Mouse (Mus musculus): ENCODE measurements around the gene Bnc2. TPM values are rescaled to one million over a fixed set of nuclear protein-coding genes. Genes with fewer than 3 reads are reported as not detected.

Bnc2 gene
- polyA plus RNA-seq, 1 experiment = 0.82 TPM

DNA sequence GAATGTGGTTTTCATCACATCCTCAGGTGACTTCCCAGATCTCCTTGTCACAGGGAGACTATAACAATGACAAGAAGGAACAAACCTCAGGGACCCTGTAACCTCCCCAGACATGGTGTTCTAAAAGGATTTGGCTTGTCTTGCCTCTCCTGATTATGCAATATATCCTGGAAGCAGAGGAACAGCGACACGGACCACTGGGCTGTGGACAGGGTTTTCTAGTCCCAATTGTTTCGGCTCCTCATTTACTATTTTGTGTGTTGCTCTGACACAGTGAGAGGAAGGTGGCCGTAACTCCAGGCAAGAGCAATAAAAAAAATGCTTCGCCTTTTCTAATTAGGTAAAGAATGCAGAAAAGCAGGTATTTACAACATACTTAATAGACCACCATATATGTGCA lies 51.8 kb downstream of the Bnc2 start:
- Histone ChIP-seq H3K27ac (ENCODE audit: insufficient read depth, low read length) (no peak overlapping the region), H3K4me1 (ENCODE audit: control insufficient read depth, insufficient read depth, low read length) (no peaks in the 10 kb centered on the region), H3K4me3 (replicated peaks; ENCODE audit: insufficient read depth, low read depth, low read length) (no peak overlapping the region), H3K27me3 (ENCODE audit: control insufficient read depth, insufficient read depth, low read length) (no peaks in the 10 kb centered on the region)
- TF ChIP-seq POLR2A (IDR thresholded peaks at IDR 0.05; ENCODE audit: borderline replicate concordance, insufficient read depth, low read length) = no peak
- TF ChIP-seq CTCF (IDR thresholded peaks at IDR 0.05; ENCODE audit: borderline replicate concordance, insufficient read depth, low read depth, low read length) = no peak
- no peak for DNase-seq
- 46% methylated on average over 5 of the region's 5 CpGs for WGBS

DNA sequence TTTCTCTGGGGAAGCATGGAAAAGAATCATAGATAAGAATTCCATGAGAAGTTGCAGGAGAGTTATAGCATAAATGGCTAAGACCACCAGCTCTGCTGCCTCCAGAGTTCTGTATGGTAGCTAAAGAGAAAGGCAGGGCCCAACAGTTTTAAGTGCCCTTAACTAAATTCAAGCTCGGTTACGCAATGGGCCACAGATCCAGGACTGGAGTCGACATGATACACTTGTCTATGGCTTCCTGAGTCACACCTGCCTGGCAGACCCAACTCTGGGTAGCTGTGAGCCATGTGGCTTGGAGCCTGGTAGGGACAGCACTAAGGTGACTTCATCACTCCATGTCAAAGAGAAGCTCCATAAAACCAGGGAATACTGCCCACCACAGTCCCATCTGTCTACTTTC lies 53.3 kb downstream of the Bnc2 start:
- WGBS = 97% methylated on average over 3 of the region's 3 CpGs
- no peak for DNase-seq
- H3K27ac ChIP-seq (ENCODE audit: insufficient read depth, low read length) = no peak overlapping the region

GRCm38 (mm10) chr4:84609861-84610260 lies 65.2 kb downstream of the Bnc2 start:
- TF ChIP-seq POLR2A (IDR thresholded peaks at IDR 0.05; ENCODE audit: borderline replicate concordance, insufficient read depth, low read length) (no peak), CTCF (IDR thresholded peaks at IDR 0.05; ENCODE audit: borderline replicate concordance, insufficient read depth, low read depth, low read length) (no peak)
- WGBS = 90% methylated on average over 4 of the region's 4 CpGs
- H3K27me3 ChIP-seq (ENCODE audit: control insufficient read depth, insufficient read depth, low read length) = no peaks in the 10 kb centered on the region
- no peaks in the 10 kb centered on the region for H3K4me1 ChIP-seq (ENCODE audit: control insufficient read depth, insufficient read depth, low read length)
- DNase-seq = no peak
- no peak overlapping the region for H3K27ac ChIP-seq (ENCODE audit: insufficient read depth, low read length)
- H3K4me3 ChIP-seq (replicated peaks; ENCODE audit: insufficient read depth, low read depth, low read length) = no peak overlapping the region

More for the DNA sequence above, 53.3 kb downstream of the Bnc2 start:
- no peak for TF ChIP-seq POLR2A (IDR thresholded peaks at IDR 0.05; ENCODE audit: borderline replicate concordance, insufficient read depth, low read length)
- H3K4me1 ChIP-seq (ENCODE audit: control insufficient read depth, insufficient read depth, low read length) = no peaks in the 10 kb centered on the region
- no peaks in the 10 kb centered on the region for H3K27me3 ChIP-seq (ENCODE audit: control insufficient read depth, insufficient read depth, low read length)
- no peak overlapping the region for H3K4me3 ChIP-seq (replicated peaks; ENCODE audit: insufficient read depth, low read depth, low read length)

- Histone ChIP-seq H3K4me3 (replicated peaks; ENCODE audit: insufficient read depth, low read depth, low read length) (no peak overlapping the region), H3K4me1 (ENCODE audit: control insufficient read depth, insufficient read depth, low read length) (no peaks in the 10 kb centered on the region), H3K27ac (ENCODE audit: insufficient read depth, low read length) (no peak overlapping the region), H3K27me3 (ENCODE audit: control insufficient read depth, insufficient read depth, low read length) (no peaks in the 10 kb centered on the region)
- DNase-seq = no peak
- 87% methylated on average over 1 of the region's 1 CpGs for WGBS
- TF ChIP-seq CTCF (IDR thresholded peaks at IDR 0.05; ENCODE audit: borderline replicate concordance, insufficient read depth, low read depth, low read length) (no peak), POLR2A (IDR thresholded peaks at IDR 0.05; ENCODE audit: borderline replicate concordance, insufficient read depth, low read length) (no peak)
These were observed 70.6 kb downstream of the Bnc2 start for GRCm38 (mm10) chr4:84604461-84604860.

DNA sequence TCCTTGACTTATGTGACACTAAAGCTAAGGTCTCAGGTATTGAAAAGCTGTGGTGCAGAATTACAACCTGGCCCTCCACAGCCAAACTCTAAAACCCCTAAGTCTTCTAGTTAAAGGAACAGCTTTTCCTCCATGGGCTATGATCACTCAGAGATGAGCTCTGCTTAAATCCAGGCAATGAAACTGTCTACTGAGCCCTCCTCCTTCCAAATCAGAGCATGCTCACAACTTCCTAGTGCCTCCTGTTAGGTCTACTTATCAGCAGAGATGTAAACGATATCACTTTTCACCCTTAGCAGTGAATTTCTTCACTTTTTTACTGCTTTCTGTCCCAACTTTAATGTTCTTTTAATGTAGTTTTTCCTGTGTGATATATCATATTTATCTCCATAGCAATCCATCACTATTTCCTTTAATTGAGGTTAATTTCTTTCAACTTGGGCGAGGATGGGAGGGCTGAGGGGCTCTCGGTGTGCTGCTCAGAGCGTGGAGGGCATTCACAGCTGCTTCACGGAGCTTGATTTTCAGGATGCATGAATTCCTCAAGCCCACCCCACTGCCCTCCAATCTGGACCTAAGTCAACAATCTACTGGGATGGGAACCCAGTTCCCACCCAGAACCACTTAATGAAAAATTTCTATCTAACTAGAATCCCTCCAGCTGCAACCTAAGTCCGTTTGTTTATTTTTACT lies 94.7 kb downstream of the Bnc2 start:
- DNase-seq = no peak
- H3K4me3 ChIP-seq (replicated peaks; ENCODE audit: insufficient read depth, low read depth, low read length) = no peak overlapping the region
- 53% methylated on average over 6 of the region's 6 CpGs for WGBS
- H3K27me3 ChIP-seq (ENCODE audit: control insufficient read depth, insufficient read depth, low read length) = no peaks in the 10 kb centered on the region
- H3K27ac ChIP-seq (ENCODE audit: insufficient read depth, low read length) = no peak overlapping the region
- H3K4me1 ChIP-seq (ENCODE audit: control insufficient read depth, insufficient read depth, low read length) = no peaks in the 10 kb centered on the region
- no peak for TF ChIP-seq CTCF (IDR thresholded peaks at IDR 0.05; ENCODE audit: borderline replicate concordance, insufficient read depth, low read depth, low read length)
- TF ChIP-seq POLR2A (IDR thresholded peaks at IDR 0.05; ENCODE audit: borderline replicate concordance, insufficient read depth, low read length) = no peak

GRCm38 (mm10) chr4:84578296-84578695 lies 96.8 kb downstream of the Bnc2 start:
- no peak for DNase-seq
- TF ChIP-seq CTCF (IDR thresholded peaks at IDR 0.05; ENCODE audit: borderline replicate concordance, insufficient read depth, low read depth, low read length) = no peak
- no peak for TF ChIP-seq POLR2A (IDR thresholded peaks at IDR 0.05; ENCODE audit: borderline replicate concordance, insufficient read depth, low read length)
- Histone ChIP-seq H3K27me3 (ENCODE audit: control insufficient read depth, insufficient read depth, low read length) (no peaks in the 10 kb centered on the region), H3K27ac (ENCODE audit: insufficient read depth, low read length) (no peak overlapping the region), H3K4me1 (ENCODE audit: control insufficient read depth, insufficient read depth, low read length) (no peaks in the 10 kb centered on the region), H3K4me3 (replicated peaks; ENCODE audit: insufficient read depth, low read depth, low read length) (no peak overlapping the region)
- WGBS = 96% methylated on average over 1 of the region's 1 CpGs

DNA sequence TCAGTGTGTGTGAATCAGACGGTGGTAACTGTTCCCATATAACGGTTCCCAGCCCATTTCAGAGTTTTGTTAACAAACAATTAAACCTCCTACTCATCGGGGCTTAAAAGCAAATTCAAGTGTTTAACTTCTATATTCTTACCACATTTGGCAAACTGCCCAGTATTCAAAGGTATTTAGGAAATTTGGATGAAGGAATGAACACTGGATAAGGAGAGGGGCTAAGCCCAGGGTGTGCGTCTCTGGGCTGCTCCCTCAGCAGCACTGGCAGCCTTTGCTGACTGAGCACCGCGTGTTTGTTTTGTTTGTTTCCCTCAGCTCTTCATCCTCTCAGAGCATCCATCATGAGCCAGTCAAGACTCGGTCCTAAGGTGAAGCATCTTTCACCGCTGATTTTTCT lies 109.0 kb downstream of the Bnc2 start:
- no peak for DNase-seq
- WGBS = 71% methylated on average over 8 of the region's 8 CpGs
- Histone ChIP-seq H3K4me1 (ENCODE audit: control insufficient read depth, insufficient read depth, low read length) (no peaks in the 10 kb centered on the region), H3K27me3 (ENCODE audit: control insufficient read depth, insufficient read depth, low read length) (no peaks in the 10 kb centered on the region), H3K4me3 (replicated peaks; ENCODE audit: insufficient read depth, low read depth, low read length) (no peak overlapping the region), H3K27ac (ENCODE audit: insufficient read depth, low read length) (no peak overlapping the region)
- TF ChIP-seq POLR2A (IDR thresholded peaks at IDR 0.05; ENCODE audit: borderline replicate concordance, insufficient read depth, low read length) (no peak), CTCF (IDR thresholded peaks at IDR 0.05; ENCODE audit: borderline replicate concordance, insufficient read depth, low read depth, low read length) (no peak)

- Histone ChIP-seq H3K27ac (ENCODE audit: insufficient read depth, low read length) (no peak overlapping the region), H3K4me1 (ENCODE audit: control insufficient read depth, insufficient read depth, low read length) (no peaks in the 10 kb centered on the region), H3K4me3 (replicated peaks; ENCODE audit: insufficient read depth, low read depth, low read length) (peak overlapping the region; percentile 35), H3K27me3 (ENCODE audit: control insufficient read depth, insufficient read depth, low read length) (no peaks in the 10 kb centered on the region)
- WGBS = under 1% methylated on average over 62 of the region's 62 CpGs
- peak; percentile 18 to 36 for DNase-seq
- TF ChIP-seq CTCF (IDR thresholded peaks at IDR 0.05; ENCODE audit: borderline replicate concordance, insufficient read depth, low read depth, low read length) = no peak
- no peak for TF ChIP-seq POLR2A (IDR thresholded peaks at IDR 0.05; ENCODE audit: borderline replicate concordance, insufficient read depth, low read length)
These were observed 129.7 kb downstream of the Bnc2 start for GRCm38 (mm10) chr4:84545204-84545871.

Measured in cerebellum, adult 2 months (tissue).